Mouse (Mus musculus): Measurements from ENCODE around the gene Sbno1. TPM values are rescaled to one million over a fixed set of nuclear protein-coding genes. Genes with fewer than 3 reads are reported as not detected.

Gene Sbno1
- polyA plus RNA-seq, 1 experiment from 2014 or later = 116 TPM

GRCm38 (mm10) chr5:124453339-124454081 lies 27.7 kb upstream of the Sbno1 start:
- Histone ChIP-seq H3K4me1 (replicated peaks) (peaks cover 12% of the 10 kb centered on the region; the same call in 1 of the 2 replicates), H3K27ac (no peak overlapping the region), H3K27me3 (no peaks in the 10 kb centered on the region), H3K9me3 (no peaks in the 10 kb centered on the region), H3K9ac (replicated peaks) (no peak overlapping the region), H3K4me3 (replicated peaks) (no peak overlapping the region), H3K4me2 (replicated peaks) (no peak overlapping the region), H3K36me3 (peaks cover 98% of the 10 kb centered on the region)
- no peak for ATAC-seq
- 81% methylated on average over 13 of the region's 13 CpGs for whole genome bisulfite sequencing

- no peaks in the 10 kb centered on the region for H3K27me3 ChIP-seq
- H3K4me1 ChIP-seq (replicated peaks) = peaks cover 14% of the 10 kb centered on the region; the same call in 1 of the 2 replicates
- H3K36me3 ChIP-seq = peaks cover 97% of the 10 kb centered on the region
- no peaks in the 10 kb centered on the region for H3K9me3 ChIP-seq
- H3K4me2 ChIP-seq (replicated peaks) = no peak overlapping the region
- no peak overlapping the region for H3K4me3 ChIP-seq (replicated peaks)
- H3K9ac ChIP-seq (replicated peaks) = no peak overlapping the region
- no peak overlapping the region for H3K27ac ChIP-seq
- WGBS = 81% methylated on average over 15 of the region's 15 CpGs
- no peak for ATAC-seq
These were observed 26.9 kb upstream of the Sbno1 start for GRCm38 (mm10) chr5:124452494-124453228.

GRCm38 (mm10) chr5:124450641-124451340 lies 25.0 kb upstream of the Sbno1 start:
- Histone ChIP-seq H3K27ac (no peak overlapping the region), H3K36me3 (peaks cover 84% of the 10 kb centered on the region), H3K4me1 (replicated peaks) (peaks cover 29% of the 10 kb centered on the region), H3K9ac (replicated peaks) (no peak overlapping the region), H3K4me3 (replicated peaks) (no peak overlapping the region), H3K9me3 (no peaks in the 10 kb centered on the region), H3K27me3 (no peaks in the 10 kb centered on the region), H3K4me2 (replicated peaks) (no peak overlapping the region)
- WGBS = 89% methylated on average over 16 of the region's 16 CpGs
- ATAC-seq = no peak

- Histone ChIP-seq H3K9me3 (no peaks in the 10 kb centered on the region), H3K4me2 (replicated peaks) (no peak overlapping the region), H3K27me3 (no peaks in the 10 kb centered on the region), H3K4me3 (replicated peaks) (no peak overlapping the region), H3K9ac (replicated peaks) (no peak overlapping the region), H3K36me3 (peaks cover 77% of the 10 kb centered on the region), H3K27ac (no peak overlapping the region), H3K4me1 (replicated peaks) (peaks cover 29% of the 10 kb centered on the region)
- WGBS = 92% methylated on average over 7 of the region's 7 CpGs
- ATAC-seq = no peak
These were observed 24.2 kb upstream of the Sbno1 start for GRCm38 (mm10) chr5:124450051-124450450.

GRCm38 (mm10) chr5:124449494-124449893 lies 23.7 kb upstream of the Sbno1 start:
- H3K9ac ChIP-seq (replicated peaks) = no peak overlapping the region
- no peak for ATAC-seq
- H3K4me2 ChIP-seq (replicated peaks) = no peak overlapping the region
- peaks cover 71% of the 10 kb centered on the region for H3K36me3 ChIP-seq
- no peak overlapping the region for H3K27ac ChIP-seq
- no peaks in the 10 kb centered on the region for H3K9me3 ChIP-seq
- H3K27me3 ChIP-seq = no peaks in the 10 kb centered on the region
- 74% methylated on average over 6 of the region's 6 CpGs for WGBS
- peaks cover 34% of the 10 kb centered on the region for H3K4me1 ChIP-seq (replicated peaks)
- H3K4me3 ChIP-seq (replicated peaks) = no peak overlapping the region

GRCm38 (mm10) chr5:124446301-124446881 lies 20.6 kb upstream of the Sbno1 start:
- Histone ChIP-seq H3K4me3 (replicated peaks) (peak overlapping the region; percentile 94), H3K36me3 (peaks cover 42% of the 10 kb centered on the region), H3K4me1 (replicated peaks) (peaks cover 36% of the 10 kb centered on the region), H3K4me2 (replicated peaks) (peak overlapping the region; percentile 91), H3K27ac (no peak overlapping the region), H3K9me3 (no peaks in the 10 kb centered on the region), H3K9ac (replicated peaks) (peak overlapping the region; percentile 96), H3K27me3 (no peaks in the 10 kb centered on the region)
- peak; percentile 10; the same call in 1 of the 2 replicates for ATAC-seq
- WGBS = 5% methylated on average over 15 of the region's 15 CpGs

GRCm38 (mm10) chr5:124445621-124446293 lies 20.0 kb upstream of the Sbno1 start:
- ATAC-seq = peak; percentile 80
- Histone ChIP-seq H3K4me3 (replicated peaks) (peak overlapping the region; percentile 94), H3K27me3 (no peaks in the 10 kb centered on the region), H3K9ac (replicated peaks) (peak overlapping the region; percentile 96), H3K9me3 (no peaks in the 10 kb centered on the region), H3K27ac (peak overlapping the region; percentile 82), H3K4me1 (replicated peaks) (peaks cover 39% of the 10 kb centered on the region), H3K4me2 (replicated peaks) (peak overlapping the region; percentile 91), H3K36me3 (peaks cover 36% of the 10 kb centered on the region)
- 0% methylated on average over 52 of the region's 77 CpGs for WGBS

GRCm38 (mm10) chr5:124444661-124445561 lies 19.1 kb upstream of the Sbno1 start:
- Histone ChIP-seq H3K27ac (peak overlapping the region; percentile 82), H3K27me3 (no peaks in the 10 kb centered on the region), H3K4me1 (replicated peaks) (peaks cover 47% of the 10 kb centered on the region), H3K4me3 (replicated peaks) (peak overlapping the region; percentile 94), H3K9me3 (no peaks in the 10 kb centered on the region), H3K36me3 (peaks cover 27% of the 10 kb centered on the region), H3K4me2 (replicated peaks) (peak overlapping the region; percentile 91), H3K9ac (replicated peaks) (peak overlapping the region; percentile 96)
- 5% methylated on average over 63 of the region's 66 CpGs for WGBS
- peak; percentile 93 for ATAC-seq

- WGBS = 68% methylated on average over 3 of the region's 3 CpGs
- peaks cover 20% of the 10 kb centered on the region for H3K36me3 ChIP-seq
- H3K4me2 ChIP-seq (replicated peaks) = peak overlapping the region; percentile 91
These were observed 18.4 kb upstream of the Sbno1 start for GRCm38 (mm10) chr5:124444208-124444607.

GRCm38 (mm10) chr5:124442628-124443027 lies 16.8 kb upstream of the Sbno1 start:
- no peaks in the 10 kb centered on the region for H3K9me3 ChIP-seq
- H3K36me3 ChIP-seq = peaks cover 5% of the 10 kb centered on the region
- H3K4me1 ChIP-seq (replicated peaks) = peaks cover 36% of the 10 kb centered on the region
- H3K27ac ChIP-seq = no peak overlapping the region
- H3K4me3 ChIP-seq (replicated peaks) = no peak overlapping the region
- H3K27me3 ChIP-seq = no peaks in the 10 kb centered on the region
- 85% methylated on average over 2 of the region's 2 CpGs for WGBS
- no peak overlapping the region for H3K9ac ChIP-seq (replicated peaks)
- H3K4me2 ChIP-seq (replicated peaks) = no peak overlapping the region
- no peak for ATAC-seq

More at GRCm38 (mm10) chr5:124444208-124444607, 18.4 kb upstream of the Sbno1 start:
- H3K4me3 ChIP-seq (replicated peaks) = peak overlapping the region; percentile 94; the same call in 1 of the 2 replicates
- ATAC-seq = no peak
- no peaks in the 10 kb centered on the region for H3K27me3 ChIP-seq
- H3K4me1 ChIP-seq (replicated peaks) = peaks cover 42% of the 10 kb centered on the region
- H3K9me3 ChIP-seq = no peaks in the 10 kb centered on the region
- H3K27ac ChIP-seq = no peak overlapping the region
- H3K9ac ChIP-seq (replicated peaks) = no peak overlapping the region
